Mouse (Mus musculus) heart, adult 2 months (tissue): ENCODE results near the gene Tuba1c. TPM values are rescaled to one million over a fixed set of nuclear protein-coding genes. Genes with fewer than 3 reads are reported as not detected.

Experiments used
- DNase-seq, 2 experiments: peaks; one replicate each; pipeline ENCODE4 v3.0.0; 2021
- H3K27ac ChIP-seq: fragments of 200-600 bp; 2 replicates; pipeline ENCODE4 v1.8.1; 2022
- H3K27me3 ChIP-seq: fragments of 200-500 bp; 2 replicates; pipeline ENCODE4 v1.6.1; 2012; ENCODE audit warnings: mild to moderate bottlenecking, low read length, inconsistent platforms, mixed read lengths; ENCODE audit not compliant: control insufficient read depth, insufficient read depth
- H3K36me3 ChIP-seq: fragments of 200-500 bp; 2 replicates; pipeline ENCODE4 v1.6.1; 2012; ENCODE audit warnings: low read length, inconsistent platforms; ENCODE audit not compliant: control insufficient read depth, insufficient read depth
- H3K4me1 ChIP-seq: fragments of 200-500 bp; 2 replicates; pipeline ENCODE4 v1.6.1; 2011; ENCODE audit warnings: low read length; ENCODE audit not compliant: control insufficient read depth, insufficient read depth
- H3K4me3 ChIP-seq: fragments of 200-600 bp; 2 replicates; pipeline ENCODE4 v1.8.1; 2022
- H3K79me2 ChIP-seq: fragments of 200-500 bp; replicated peaks from 2 replicates; pipeline ENCODE4 v1.6.1; 2012; ENCODE audit warnings: mild to moderate bottlenecking, inconsistent platforms, low read length, moderate library complexity, mixed read lengths; ENCODE audit not compliant: control insufficient read depth, insufficient read depth
- H3K9ac ChIP-seq: fragments of 200-500 bp; 2 replicates; pipeline ENCODE4 v1.6.1; 2012; ENCODE audit warnings: low read depth, mild to moderate bottlenecking, control low read depth, inconsistent platforms, low read length, mixed read lengths
- CTCF ChIP-seq: fragments of 200-600 bp; IDR thresholded peaks from 2 replicates; pipeline ENCODE4 v1.8.1; 2022; ENCODE audit warnings: antibody characterized with exemption, mild to moderate bottlenecking, moderate library complexity
- EP300 ChIP-seq: fragments of 200-500 bp; IDR thresholded peaks from 2 replicates; pipeline ENCODE4 v1.6.1; 2011; ENCODE audit warnings: low read depth, low read length, control low read depth; ENCODE audit not compliant: insufficient read depth
- POLR2A ChIP-seq: fragments of 200-500 bp; IDR thresholded peaks from 2 replicates; pipeline ENCODE4 v1.6.1; 2011; ENCODE audit warnings: mild to moderate bottlenecking, low read depth, low read length, control low read depth; ENCODE audit not compliant: insufficient read depth
- WGBS: fragments of 180-500 bp; shearing (Covaris S2); methylation state at CpG from one replicate; pipeline ENCODE4 v1.1.7; 2018; 5-methylcytosine and 5-hydroxymethylcytosine counted together
- intact Hi-C: fragments of 180-260 bp; cut with DNase I; formaldehyde crosslinking; loops from one replicate; pipeline ENCODE4 v1.15.1; 2025
- polyA plus RNA-seq: library from polyadenylated mRNA; depleted of rRNA; stranded (reverse); fragments of >200 nt; gene quantifications from 2 replicates; pipeline ENCODE4 v1.2.3, GENCODE M21; 2012
- total RNA-seq, 2 experiments: library from RNA; stranded (reverse); gene quantifications; 2 replicates each; pipeline ENCODE4 v1.2.3; 2021

The Tuba1c gene
- total and polyA plus RNA-seq, 3 experiments: 30.1 to 58.6 (median 39.0) TPM

GRCm38 (mm10) chr15:98985240-98985981 is 44.3 kb upstream of the Tuba1c start:
- peaks cover 6% of the 10 kb centered on the region for H3K4me1 ChIP-seq
- no peaks in the 10 kb centered on the region for H3K27me3 ChIP-seq
- peak; percentile 99 for TF ChIP-seq POLR2A
- no peak for TF ChIP-seq CTCF
- TF ChIP-seq EP300: peak; percentile 97
- no peaks in the 10 kb centered on the region; the same call in 1 of the 2 replicates for H3K36me3 ChIP-seq
- peak overlapping the region; percentile 79 for H3K9ac ChIP-seq
- peak overlapping the region; percentile 81 for H3K4me3 ChIP-seq
- no peaks in the 10 kb centered on the region for H3K79me2 ChIP-seq
- under 1% methylated on average over 29 of the region's 29 CpGs for WGBS
- peak overlapping the region; percentile 97 for H3K27ac ChIP-seq
- intact Hi-C loops: loop anchor here (1.0 to 2.0 kb wide), 3 partner anchors 8 to 93 kb away; partner anchors contain the start of gene Tuba1b
- DNase-seq: peak; percentile 89 to 91

DNA sequence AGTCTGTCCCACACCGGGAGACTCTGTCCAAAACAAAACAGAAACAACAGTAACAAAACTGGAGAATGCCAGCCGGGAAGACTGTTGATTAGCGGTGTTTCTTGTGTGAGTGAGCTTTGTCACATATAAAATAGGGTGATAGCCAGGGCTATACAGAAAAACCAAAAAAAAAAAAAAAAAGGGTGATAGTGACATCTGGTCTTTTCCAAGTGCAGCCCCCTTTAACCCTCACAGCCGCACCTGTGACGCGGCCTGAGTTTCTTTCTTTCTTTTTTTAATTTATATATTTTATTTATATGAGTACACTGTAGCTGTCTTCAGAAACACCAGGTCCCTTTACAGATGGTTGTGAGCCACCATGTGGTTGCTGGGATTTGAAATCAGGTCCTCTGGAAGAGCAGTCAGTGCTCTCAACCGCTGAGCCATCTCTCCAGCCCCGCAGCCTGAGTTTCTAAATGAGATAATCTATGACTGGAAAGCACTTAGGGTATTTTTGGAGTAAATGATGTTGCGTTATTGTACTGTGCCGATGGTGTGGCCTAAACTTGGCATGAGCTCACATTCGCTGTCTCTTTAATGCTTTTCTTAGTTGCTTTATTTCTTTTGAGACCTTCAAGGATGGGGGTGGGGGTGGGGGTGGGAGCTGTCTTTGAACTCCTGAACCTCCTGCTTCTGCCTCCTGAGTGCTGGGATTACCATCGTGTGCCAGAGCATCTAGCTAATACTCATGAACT is 43.5 kb upstream of the Tuba1c start:
- no peaks in the 10 kb centered on the region for H3K79me2 ChIP-seq
- intact Hi-C loops: loop anchor here (1.0 to 2.0 kb wide), 3 partner anchors 7 to 93 kb away; partner anchors contain the start of gene Tuba1b
- H3K27me3 ChIP-seq: no peaks in the 10 kb centered on the region
- H3K9ac ChIP-seq: no peak overlapping the region
- peak overlapping the region; percentile 97 for H3K27ac ChIP-seq
- no peaks in the 10 kb centered on the region; the same call in 1 of the 2 replicates for H3K36me3 ChIP-seq
- TF ChIP-seq CTCF (no peak), POLR2A (no peak; the same call in 1 of the 2 replicates), EP300 (no peak)
- DNase-seq: no peak
- peak overlapping the region; percentile 81 for H3K4me3 ChIP-seq
- peaks cover 6% of the 10 kb centered on the region for H3K4me1 ChIP-seq
- WGBS: 16% methylated on average over 12 of the region's 12 CpGs

DNA sequence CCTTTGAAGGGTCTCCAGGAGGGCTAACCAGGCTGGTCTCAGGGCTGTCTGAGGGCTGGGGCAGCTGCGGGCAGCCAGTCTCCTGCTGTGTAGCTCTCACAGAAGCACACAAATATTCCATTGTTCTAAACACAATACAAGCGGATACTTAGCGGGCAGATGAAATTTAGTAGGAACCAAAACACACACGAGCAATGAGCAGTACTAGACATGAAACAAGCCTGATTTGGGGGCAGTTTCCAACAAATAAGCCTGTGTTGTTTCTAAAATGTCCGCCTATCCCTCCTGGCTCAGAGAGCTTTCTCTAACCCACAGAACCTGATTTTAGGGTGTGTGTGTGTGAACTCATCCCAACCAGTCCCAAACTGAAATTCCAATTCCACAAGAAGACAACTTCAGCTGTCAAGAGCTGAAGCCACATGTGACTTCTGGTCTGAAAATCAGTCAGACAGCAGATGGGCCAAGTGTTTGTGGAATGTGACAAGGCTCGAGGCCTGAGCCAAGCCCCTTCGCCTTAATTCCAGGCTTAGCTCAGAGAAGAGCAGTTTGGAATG is 42.5 kb upstream of the Tuba1c start:
- TF ChIP-seq CTCF (no peak), POLR2A (peak; percentile 69), EP300 (0 out of 2 replicates have a peak, but pooled peaks have one; percentile 40)
- intact Hi-C loops: no loop called here
- peak overlapping the region; percentile 97 for H3K27ac ChIP-seq
- H3K27me3 ChIP-seq: no peaks in the 10 kb centered on the region
- WGBS: 20% methylated on average over 7 of the region's 7 CpGs
- H3K9ac ChIP-seq: peak overlapping the region; percentile 32
- H3K79me2 ChIP-seq: no peaks in the 10 kb centered on the region
- peaks cover 8% of the 10 kb centered on the region for H3K4me1 ChIP-seq
- no peaks in the 10 kb centered on the region; the same call in 1 of the 2 replicates for H3K36me3 ChIP-seq
- peak in 1 of 2 experiments; percentile 61 for DNase-seq
- no peak overlapping the region for H3K4me3 ChIP-seq

GRCm38 (mm10) chr15:98987661-98988181 is 42.0 kb upstream of the Tuba1c start:
- no peak for DNase-seq
- Histone ChIP-seq H3K4me3 (no peak overlapping the region), H3K79me2 (no peaks in the 10 kb centered on the region), H3K36me3 (no peaks in the 10 kb centered on the region; the same call in 1 of the 2 replicates), H3K4me1 (peaks cover 11% of the 10 kb centered on the region), H3K27me3 (no peaks in the 10 kb centered on the region), H3K9ac (no peak overlapping the region), H3K27ac (peak overlapping the region; percentile 97)
- TF ChIP-seq POLR2A: no peak
- no peak for TF ChIP-seq CTCF
- no peak for TF ChIP-seq EP300
- intact Hi-C loops: no loop called here
- WGBS: 62% methylated on average over 8 of the region's 8 CpGs

DNA sequence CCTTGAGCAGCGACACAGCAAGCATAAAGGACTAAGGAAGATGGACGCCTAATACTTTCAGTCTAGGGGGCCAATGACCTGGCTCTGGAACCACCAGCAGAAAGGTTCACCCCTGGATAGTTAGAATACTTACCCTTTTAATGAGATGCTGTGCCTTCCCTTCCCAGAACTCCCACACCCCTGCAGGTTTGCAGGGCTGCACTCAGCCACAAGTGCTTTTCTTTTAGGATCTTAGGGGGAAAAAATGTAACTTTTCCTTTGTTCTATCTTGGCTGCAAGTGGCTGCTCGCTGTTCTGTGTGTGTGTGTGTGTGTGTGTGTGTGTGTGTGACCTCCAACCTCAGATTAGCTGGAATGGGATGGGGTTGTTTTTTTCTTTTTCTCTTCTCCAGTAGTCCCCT is 40.9 kb upstream of the Tuba1c start:
- no peaks in the 10 kb centered on the region; the same call in 1 of the 2 replicates for H3K36me3 ChIP-seq
- H3K27me3 ChIP-seq: no peaks in the 10 kb centered on the region
- no peaks in the 10 kb centered on the region for H3K79me2 ChIP-seq
- H3K4me1 ChIP-seq: peaks cover 12% of the 10 kb centered on the region
- no peak overlapping the region for H3K9ac ChIP-seq
- no peak for DNase-seq
- H3K27ac ChIP-seq: no peak overlapping the region
- no peak for TF ChIP-seq CTCF
- TF ChIP-seq POLR2A: no peak
- TF ChIP-seq EP300: no peak
- no peak overlapping the region for H3K4me3 ChIP-seq
- WGBS: 69% methylated on average over 3 of the region's 3 CpGs
- intact Hi-C loops: no loop called here
